8 mouse cellular contexts compared by ENCODE assay signal in genomic region chr7:44868465-44868864, GRCm38 (mm10). TPM values are rescaled to one million over a fixed set of nuclear protein-coding genes. Genes with fewer than 3 reads are reported as not detected.
DNase-seq lines count a peak whose midpoint lies in the region; ATAC-seq and TF ChIP-seq lines count a peak whose summit lies in the region.

No protein-coding gene starts in this region.

- no peaks in the 10 kb centered on the region for H3K9me3 ChIP-seq in embryonic facial prominence, embryonic 10.5 days
- H3K9me3 ChIP-seq in intestine, embryonic 14.5 days (ENCODE audit: control insufficient read depth, low read length), result no peaks in the 10 kb centered on the region
- H3K9me3 ChIP-seq in lung, embryonic 14.5 days (ENCODE audit: low read depth, low read length), result no peaks in the 10 kb centered on the region

- H3K4me2 ChIP-seq in intestine, embryonic 14.5 days (ENCODE audit: low read length), result peak overlapping the region; percentile 79
- H3K4me2 ChIP-seq in lung, embryonic 14.5 days, result peak overlapping the region; percentile 68

- peaks cover 57% of the 10 kb centered on the region for H3K4me1 ChIP-seq in embryonic facial prominence, embryonic 10.5 days
- peaks cover 41% of the 10 kb centered on the region for H3K4me1 ChIP-seq in intestine, embryonic 14.5 days (replicated peaks; ENCODE audit: control insufficient read depth, insufficient read depth, low read length)
- peaks cover 27% of the 10 kb centered on the region for H3K4me1 ChIP-seq in lung, embryonic 14.5 days (ENCODE audit: insufficient read depth)

- H3K4me3 ChIP-seq in embryonic facial prominence, embryonic 10.5 days, result peak overlapping the region; percentile 98
- peak overlapping the region; percentile 97 for H3K4me3 ChIP-seq in intestine, embryonic 14.5 days (ENCODE audit: low read depth, low read length)
- peak overlapping the region; percentile 99 for H3K4me3 ChIP-seq in lung, embryonic 14.5 days (ENCODE audit: low read depth, low read length)

- H3K27me3 ChIP-seq in embryonic facial prominence, embryonic 10.5 days (replicated peaks; ENCODE audit: low read depth, poor library complexity, severe bottlenecking), result no peaks in the 10 kb centered on the region
- no peaks in the 10 kb centered on the region for H3K27me3 ChIP-seq in intestine, embryonic 14.5 days (replicated peaks; ENCODE audit: control insufficient read depth, insufficient read depth, low read length)
- no peaks in the 10 kb centered on the region for H3K27me3 ChIP-seq in lung, embryonic 14.5 days (ENCODE audit: insufficient read depth, low read length)

- ATAC-seq in intestine, embryonic 14.5 days (replicated peaks; ENCODE audit: low FRiP score, low TSS enrichment, low read depth), result no peak
- ATAC-seq in lung, embryonic 14.5 days (ENCODE audit: insufficient read depth), result no peak

- no peak for TF ChIP-seq CTCF in lung, embryonic 14.5 days (IDR thresholded peaks at IDR 0.05; ENCODE audit: low read depth)

- WGBS in embryonic facial prominence, embryonic 10.5 days, result 8% methylated on average over 16 of the region's 16 CpGs
- 5% methylated on average over 16 of the region's 16 CpGs for WGBS in intestine, embryonic 14.5 days
- 3% methylated on average over 16 of the region's 16 CpGs for WGBS in lung, embryonic 14.5 days

- H3K9ac ChIP-seq in intestine, embryonic 14.5 days (ENCODE audit: low read length), result peak overlapping the region; percentile 97
- H3K9ac ChIP-seq in lung, embryonic 14.5 days, result peak overlapping the region; percentile 99

- peak overlapping the region; percentile 100 for H3K27ac ChIP-seq in embryonic facial prominence, embryonic 10.5 days (replicated peaks)
- H3K27ac ChIP-seq in intestine, embryonic 14.5 days (ENCODE audit: low read depth), result peak overlapping the region; percentile 99; the same call in 1 of the 2 replicates
- peak overlapping the region; percentile 100 for H3K27ac ChIP-seq in lung, embryonic 14.5 days (ENCODE audit: low read depth)

- peak; percentile 66 for DNase-seq in cerebellum, adult 9-11 months
- DNase-seq in cerebellum, adult 8-10 months, result no peak
- DNase-seq in embryonic facial prominence, embryonic 10.5 days (ENCODE audit: low spot score), result peak; percentile 26
- no peak for DNase-seq in intestine, embryonic 14.5 days (ENCODE audit: low spot score)
- DNase-seq in lung, embryonic 14.5 days, result peak; percentile 66
- DNase-seq in yolk sac, embryonic 10.5 days (ENCODE audit: low spot score), result peak; percentile 53
- no peak for DNase-seq in spleen, adult 18-20 months
- no peak for DNase-seq in ovary, adult 18-20 months (ENCODE audit: low spot score)

- peaks cover 51% of the 10 kb centered on the region for H3K36me3 ChIP-seq in embryonic facial prominence, embryonic 10.5 days (replicated peaks)
- H3K36me3 ChIP-seq in intestine, embryonic 14.5 days (ENCODE audit: control insufficient read depth, insufficient read depth, low read length), result peaks cover 34% of the 10 kb centered on the region
- H3K36me3 ChIP-seq in lung, embryonic 14.5 days (ENCODE audit: insufficient read depth), result peaks cover 31% of the 10 kb centered on the region

RNA-seq across cellular contexts. Expression of gene Ptov1, which starts 1.1 kb away (rescaled TPM):
- 514 and 525 TPM in 2 replicates for polyA plus RNA-seq in embryonic facial prominence, embryonic 10.5 days (2016; fragmentation: Nextera tagmentation; extraction: Ambion mirVana)
- polyA plus RNA-seq in intestine, embryonic 14.5 days (2014; fragmentation: Nextera tagmentation; extraction: Ambion mirVana), result 318 and 338 TPM in 2 replicates
- 386 and 443 TPM in 2 replicates for polyA plus RNA-seq in lung, embryonic 14.5 days (2014; fragmentation: Nextera tagmentation; extraction: Ambion mirVana)

RNA-seq across cellular contexts. Expression of gene Pnkp, which starts 11.5 kb away (rescaled TPM):
- 34.4 and 36.3 TPM in 2 replicates for polyA plus RNA-seq in embryonic facial prominence, embryonic 10.5 days (2016; fragmentation: Nextera tagmentation; extraction: Ambion mirVana)
- polyA plus RNA-seq in intestine, embryonic 14.5 days (2014; fragmentation: Nextera tagmentation; extraction: Ambion mirVana), result 26.4 and 29.7 TPM in 2 replicates
- polyA plus RNA-seq in lung, embryonic 14.5 days (2014; fragmentation: Nextera tagmentation; extraction: Ambion mirVana), result 30.3 and 30.7 TPM in 2 replicates

RNA-seq across cellular contexts. Expression of gene Tbc1d17, which starts 19.6 kb away (rescaled TPM):
- 77.2 and 82.7 TPM in 2 replicates for polyA plus RNA-seq in embryonic facial prominence, embryonic 10.5 days (2016; fragmentation: Nextera tagmentation; extraction: Ambion mirVana)
- polyA plus RNA-seq in intestine, embryonic 14.5 days (2014; fragmentation: Nextera tagmentation; extraction: Ambion mirVana), result 72.4 and 74.8 TPM in 2 replicates
- polyA plus RNA-seq in lung, embryonic 14.5 days (2014; fragmentation: Nextera tagmentation; extraction: Ambion mirVana), result 60.1 and 73.7 TPM in 2 replicates

RNA-seq across cellular contexts. Expression of gene Akt1s1, which starts 19.7 kb away (rescaled TPM):
- polyA plus RNA-seq in embryonic facial prominence, embryonic 10.5 days (2016; fragmentation: Nextera tagmentation; extraction: Ambion mirVana), result 92.2 and 95.4 TPM in 2 replicates
- polyA plus RNA-seq in intestine, embryonic 14.5 days (2014; fragmentation: Nextera tagmentation; extraction: Ambion mirVana), result 63.7 and 68.0 TPM in 2 replicates
- polyA plus RNA-seq in lung, embryonic 14.5 days (2014; fragmentation: Nextera tagmentation; extraction: Ambion mirVana), result 61.9 and 76.9 TPM in 2 replicates

RNA-seq across cellular contexts. Expression of gene Med25, which starts 24.0 kb away (rescaled TPM):
- polyA plus RNA-seq in embryonic facial prominence, embryonic 10.5 days (2016; fragmentation: Nextera tagmentation; extraction: Ambion mirVana), result 135 and 146 TPM in 2 replicates
- 66.2 and 75.8 TPM in 2 replicates for polyA plus RNA-seq in intestine, embryonic 14.5 days (2014; fragmentation: Nextera tagmentation; extraction: Ambion mirVana)
- polyA plus RNA-seq in lung, embryonic 14.5 days (2014; fragmentation: Nextera tagmentation; extraction: Ambion mirVana), result 77.9 and 79.5 TPM in 2 replicates

Comparison
In these comparisons a context has a peak if more than half of its experiments do, and no peak if none do; other contexts are left out.
1. DNase-seq: peak in cerebellum, adult 9-11 months (single experiment), embryonic facial prominence, embryonic 10.5 days (single experiment), lung, embryonic 14.5 days (single experiment) and yolk sac, embryonic 10.5 days (single experiment); none in cerebellum, adult 8-10 months (single experiment), intestine, embryonic 14.5 days (single experiment), spleen, adult 18-20 months (0 of 2) and ovary, adult 18-20 months (single experiment).
2. Peak in every context shown above with its lines, with median percentiles within 50 percentile points of each other: H3K27ac ChIP-seq and H3K4me3 ChIP-seq.